Mouse (Mus musculus) thymus, postnatal 25 days (tissue): ENCODE measurements at regions not wholly inside any gene's neighbourhood (a gene's known extent, or its start where the extent isn't known, plus 50 kb on each side); places are given as distances from the start of the nearest gene placed in this dataset.

ENCODE experiments used
- DNase-seq: peaks from one replicate; pipeline ENCODE4 v3.0.0; 2022

DNA sequence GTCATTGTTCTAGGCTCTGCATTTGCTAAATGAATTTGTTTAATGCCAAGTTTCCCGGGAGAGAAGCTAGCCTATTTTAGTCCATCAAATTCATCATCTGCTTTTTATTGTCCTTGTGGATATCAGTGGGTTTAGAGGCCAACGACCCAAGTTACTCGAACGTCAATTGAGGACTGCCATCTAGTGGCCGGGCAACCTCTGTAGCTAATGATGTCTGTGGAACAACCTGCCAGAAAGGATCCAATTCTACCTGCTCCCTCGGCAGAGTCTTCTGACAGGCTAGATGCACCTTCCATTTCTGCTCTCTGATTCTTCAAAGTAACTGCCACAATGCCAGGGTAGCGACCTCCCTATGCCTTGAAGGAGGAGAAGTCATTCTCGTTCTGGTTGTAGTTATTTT lies 232.1 kb upstream of the Cxcr4 start:
- peak; percentile 87 for DNase-seq

DNA sequence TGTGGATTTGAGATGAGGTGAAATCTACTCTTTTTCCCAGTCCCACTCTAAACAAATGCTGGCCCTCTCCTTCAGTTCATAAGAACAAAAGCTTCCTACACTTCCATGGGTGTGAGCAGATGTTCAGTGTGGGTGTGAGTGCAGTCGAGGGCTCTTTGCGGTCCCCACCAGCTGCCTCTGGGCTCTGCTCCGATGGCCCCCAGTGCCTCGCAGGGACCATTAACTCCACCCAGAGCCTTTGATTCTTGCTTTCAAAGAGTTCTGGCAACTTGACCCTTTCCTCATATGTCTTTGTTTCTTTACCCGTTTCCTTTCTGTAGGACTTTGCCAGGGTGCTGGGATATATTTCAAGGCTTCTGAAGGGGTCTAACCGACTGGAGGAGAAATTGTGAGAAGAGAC lies 229.9 kb upstream of the Cxcr4 start:
- no peak for DNase-seq

DNA sequence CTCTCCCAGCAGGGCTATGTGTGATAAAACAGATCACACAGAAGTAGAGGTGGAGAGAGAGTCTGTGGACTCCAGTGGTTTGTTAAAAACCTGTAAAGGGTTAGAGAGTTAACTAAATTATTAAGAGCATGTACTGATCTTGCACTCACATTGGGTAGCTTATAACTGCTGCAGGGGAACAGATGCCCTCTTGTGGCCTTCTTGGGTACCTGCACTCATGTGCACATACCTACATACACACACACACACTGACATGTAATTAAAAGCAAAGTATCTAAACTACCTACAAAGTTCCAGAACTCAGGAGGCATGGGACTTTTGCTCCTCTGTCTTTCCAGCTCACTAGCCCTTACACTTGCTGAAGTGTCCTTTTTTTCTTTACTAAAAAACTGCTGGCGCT lies 228.4 kb upstream of the Cxcr4 start:
- DNase-seq, result no peak

DNA sequence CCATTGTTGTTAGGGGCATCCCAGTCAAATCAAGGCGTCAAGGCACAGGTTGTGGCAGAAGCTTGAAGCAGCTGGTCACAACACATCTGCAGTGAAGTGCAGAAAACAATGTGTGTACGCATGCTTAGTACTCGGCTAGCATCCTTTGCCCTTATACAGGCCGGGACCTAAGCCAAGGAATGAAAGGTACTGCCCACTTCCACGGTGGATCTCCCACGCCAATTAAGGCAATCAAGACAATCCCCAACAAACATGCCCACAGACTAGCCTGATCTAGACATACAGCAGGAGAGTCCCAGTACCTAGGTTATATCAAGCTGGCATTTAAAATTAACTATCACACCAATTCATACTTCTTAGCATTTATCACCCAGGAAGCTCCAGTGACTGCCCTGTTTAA lies 227.5 kb upstream of the Cxcr4 start:
- no peak for DNase-seq

DNA sequence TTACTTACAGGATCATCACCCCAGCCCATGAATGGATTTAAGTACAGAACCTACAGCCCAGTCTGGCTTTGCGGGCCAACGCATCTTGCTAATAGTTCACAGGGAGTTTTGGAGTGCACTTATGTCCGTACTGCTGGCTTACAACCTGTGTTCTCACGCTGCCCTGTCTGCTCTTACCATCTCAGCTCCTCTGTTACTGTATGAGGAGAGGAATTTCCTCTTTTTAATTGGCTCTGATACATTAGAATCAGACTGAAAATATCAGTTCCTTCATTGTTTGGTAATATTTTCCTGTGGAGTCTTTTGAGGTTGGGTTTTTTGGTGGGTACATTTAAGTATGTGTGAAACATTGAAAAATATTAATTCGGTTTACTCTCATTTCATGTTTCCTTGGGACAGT lies 221.3 kb upstream of the Cxcr4 start:
- no peak for DNase-seq

DNA sequence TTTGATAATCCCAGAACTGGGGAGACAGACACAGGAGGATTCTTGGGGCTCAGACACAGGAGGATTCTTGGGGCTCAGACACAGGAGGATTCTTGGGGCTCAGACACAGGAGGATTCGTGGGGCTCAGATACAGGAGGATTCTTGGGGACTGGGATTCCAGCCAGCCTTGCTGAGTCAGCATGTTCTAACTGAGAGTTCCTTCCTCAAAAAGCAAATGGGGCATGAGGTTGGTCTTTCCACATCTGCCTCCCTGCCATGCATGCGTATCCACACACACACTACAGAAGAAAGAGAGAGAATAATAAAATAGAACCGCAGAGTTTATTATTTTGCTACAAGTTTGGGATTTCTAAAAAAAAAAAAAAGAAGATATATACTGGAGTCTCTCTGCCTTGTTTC lies 218.8 kb upstream of the Cxcr4 start:
- DNase-seq, result no peak

DNA sequence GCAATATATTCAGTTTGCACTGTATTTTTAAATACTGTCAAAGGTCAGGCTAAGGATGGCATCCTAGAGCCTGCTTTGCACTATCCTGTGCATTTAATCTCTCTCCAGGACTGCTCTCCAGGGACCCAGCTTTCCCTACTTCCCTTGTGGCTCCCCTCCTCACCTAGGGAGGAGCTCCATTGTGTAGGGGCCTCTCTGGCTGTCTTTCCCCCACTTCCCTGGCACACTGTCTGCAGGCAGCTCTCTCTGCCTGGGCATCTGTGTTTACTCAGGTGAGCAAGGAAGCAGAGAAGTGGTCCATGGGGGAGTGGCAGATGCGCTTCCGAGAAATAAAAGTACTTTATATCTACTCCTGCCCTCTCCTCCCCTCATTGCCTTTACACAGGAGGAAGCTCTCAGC lies 218.0 kb upstream of the Cxcr4 start:
- DNase-seq, result no peak

DNA sequence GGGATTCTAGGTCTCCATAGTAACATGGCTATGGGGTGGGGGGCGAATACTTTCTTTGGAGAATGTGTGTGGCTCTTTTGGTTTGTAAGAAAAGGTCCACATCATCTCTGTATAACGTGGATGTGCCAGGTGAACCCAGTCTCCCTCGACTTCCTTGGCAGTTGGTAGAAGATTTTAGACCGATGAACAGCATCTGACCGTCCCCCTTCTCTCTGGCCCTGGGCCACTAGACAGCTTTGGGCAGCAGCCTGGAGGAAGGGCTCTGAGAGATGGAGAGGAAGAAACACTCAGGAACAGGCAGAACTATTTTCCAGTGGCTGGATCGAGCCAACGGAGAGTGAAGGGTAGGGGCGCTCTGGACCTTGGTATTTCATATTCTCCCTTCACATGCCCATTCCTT lies 217.5 kb upstream of the Cxcr4 start:
- no peak for DNase-seq

DNA sequence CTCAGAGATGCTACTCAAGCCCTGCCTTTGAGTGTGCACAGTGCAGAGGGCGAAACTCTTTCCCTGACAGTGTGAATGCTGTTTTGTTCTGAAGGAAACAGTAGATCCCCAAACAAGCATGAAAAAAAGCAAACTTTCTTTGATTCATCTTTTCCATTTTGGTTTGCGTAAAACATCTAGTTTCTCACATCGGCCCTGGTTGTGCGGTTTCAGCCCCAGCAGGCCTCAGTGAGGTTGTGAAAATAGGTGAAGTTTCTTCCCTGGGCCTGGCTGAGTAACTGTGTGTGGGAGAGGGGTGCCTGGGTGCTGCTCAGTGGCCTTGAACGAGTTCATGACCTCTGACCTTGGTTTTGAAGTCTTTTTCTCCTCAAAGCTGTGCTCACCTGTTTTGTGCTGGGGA lies 216.5 kb upstream of the Cxcr4 start:
- DNase-seq, result no peak

DNA sequence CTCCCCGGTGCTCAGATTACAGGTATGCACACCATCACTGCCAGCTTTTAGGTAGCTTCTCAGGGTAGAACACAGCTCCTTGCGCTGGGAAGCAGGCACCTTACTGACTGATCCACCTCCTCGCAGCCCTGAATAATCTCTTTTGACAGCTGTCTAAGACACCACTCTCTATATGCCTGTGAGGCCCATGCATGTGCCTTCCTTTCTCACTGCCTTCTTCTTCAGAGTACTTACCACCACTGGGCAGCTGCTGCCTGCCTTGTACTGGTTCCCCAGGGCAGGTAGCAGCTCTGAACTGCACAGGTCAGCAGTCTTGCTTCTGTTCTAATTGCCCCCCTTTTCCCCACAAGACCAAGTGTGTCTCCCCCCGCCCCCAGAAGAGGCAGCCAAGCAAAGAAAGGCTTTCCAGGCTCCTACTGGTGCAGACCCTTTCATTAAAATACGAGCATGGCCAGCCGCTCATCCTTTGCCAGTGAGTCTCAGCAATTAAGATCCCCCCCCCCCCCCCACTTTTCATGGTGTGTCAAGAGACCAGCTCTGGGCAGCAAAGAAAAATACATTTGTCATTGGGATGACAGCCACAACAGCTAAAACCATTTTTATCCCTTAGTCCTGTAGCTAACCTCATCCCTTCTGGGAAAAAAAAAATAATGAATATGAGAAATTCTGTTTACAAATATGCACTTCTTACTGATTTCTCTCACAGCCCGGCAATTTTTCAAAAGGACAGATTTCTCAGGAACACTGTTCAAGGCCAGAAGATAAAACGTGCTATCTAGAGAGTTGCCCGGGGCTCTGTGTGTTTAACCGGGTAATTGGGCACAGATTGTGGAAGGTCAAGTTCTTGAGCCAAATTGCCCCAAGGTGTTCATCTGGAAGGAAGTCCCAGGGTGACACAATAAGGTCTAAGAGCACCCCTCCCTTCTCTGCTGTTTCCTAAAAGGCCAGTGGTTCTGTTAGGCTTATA lies 213.9 kb upstream of the Cxcr4 start:
- DNase-seq, result no peak

DNA sequence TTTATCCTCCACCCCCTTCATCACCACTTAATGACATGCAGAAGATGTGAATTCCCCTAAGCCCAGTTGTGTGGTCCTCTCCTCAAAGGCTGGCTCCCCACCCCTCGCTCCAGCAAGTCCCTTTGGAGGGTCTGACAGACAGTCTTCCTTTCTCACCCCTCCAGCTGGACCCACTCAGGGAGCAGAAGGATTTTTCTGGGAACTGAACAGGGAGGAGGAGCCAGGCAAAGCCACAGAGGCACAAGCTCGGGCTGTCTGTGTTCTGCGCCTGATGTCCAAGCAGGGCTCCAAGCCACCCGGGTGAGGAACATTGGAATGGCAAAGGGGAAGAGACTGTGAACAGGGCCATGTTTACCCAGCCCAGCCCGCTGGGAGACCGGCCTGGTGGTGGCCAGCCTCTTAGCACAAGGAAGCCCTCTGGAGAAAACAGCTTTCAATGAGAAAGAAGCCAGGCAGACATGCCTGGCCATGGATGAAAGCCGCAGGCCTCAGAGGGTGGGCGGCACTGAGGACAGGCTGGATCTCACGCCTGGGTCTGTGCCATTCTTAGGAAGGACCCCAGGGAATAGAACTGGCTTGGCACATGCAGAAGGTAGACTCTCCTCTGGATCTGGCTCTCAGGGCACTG lies 211.5 kb upstream of the Cxcr4 start:
- DNase-seq, result no peak

DNA sequence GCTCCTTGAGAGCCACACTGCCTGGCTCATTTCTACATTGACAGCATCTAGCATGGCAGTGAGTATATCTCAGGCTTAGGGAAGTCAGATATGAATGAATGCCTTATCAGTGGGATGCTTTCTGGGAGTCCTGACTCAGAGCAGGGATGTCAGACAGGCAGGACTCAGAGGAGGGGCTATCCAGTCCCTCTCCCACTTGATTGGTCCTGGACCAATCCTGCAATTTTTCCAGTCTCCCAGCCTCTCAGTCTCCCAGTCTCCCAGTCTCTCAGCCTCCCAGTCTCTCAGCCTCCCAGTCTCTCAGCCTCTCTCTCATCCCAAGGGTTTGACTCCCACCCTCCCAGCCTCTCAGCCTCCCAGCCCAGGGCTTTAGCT lies 211.0 kb upstream of the Cxcr4 start:
- DNase-seq, result no peak

DNA sequence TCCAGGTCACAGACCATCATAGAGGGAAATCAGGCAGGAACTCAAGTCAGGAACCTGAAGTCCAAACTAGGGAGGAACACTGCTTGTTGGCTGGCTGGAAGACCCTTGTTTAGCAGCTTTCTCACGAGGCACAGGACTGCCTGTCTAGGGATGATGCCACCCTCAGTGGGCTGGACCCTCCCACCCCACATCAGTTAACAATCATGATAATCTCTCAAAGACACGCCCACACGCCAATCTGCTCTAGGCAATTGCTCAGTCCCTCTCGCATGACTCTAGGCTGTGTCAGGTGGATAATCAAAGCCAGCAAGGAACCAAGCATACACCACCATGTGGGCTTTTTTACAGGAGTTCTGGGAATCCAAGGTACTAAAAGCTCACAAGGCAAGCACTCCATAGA lies 206.6 kb upstream of the Cxcr4 start:
- no peak for DNase-seq

DNA sequence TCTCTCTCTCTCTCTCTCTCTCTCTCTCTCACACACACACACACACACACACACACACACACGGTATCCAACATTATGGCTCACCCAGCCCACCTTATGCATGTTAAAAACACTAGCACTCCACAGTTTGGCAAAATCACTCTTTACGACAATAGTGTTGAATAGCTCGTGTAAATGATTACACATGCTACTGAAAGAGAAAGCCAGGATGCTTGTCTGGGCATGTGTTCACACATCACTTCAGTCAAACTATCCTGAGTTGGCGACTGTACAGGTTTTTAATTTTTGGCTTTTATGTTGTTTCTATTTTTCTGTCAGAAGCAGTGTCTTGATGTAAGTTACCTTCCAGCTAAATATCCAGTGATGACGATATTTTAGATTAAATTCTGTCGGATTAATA lies 203.6 kb upstream of the Cxcr4 start:
- DNase-seq, result no peak

DNA sequence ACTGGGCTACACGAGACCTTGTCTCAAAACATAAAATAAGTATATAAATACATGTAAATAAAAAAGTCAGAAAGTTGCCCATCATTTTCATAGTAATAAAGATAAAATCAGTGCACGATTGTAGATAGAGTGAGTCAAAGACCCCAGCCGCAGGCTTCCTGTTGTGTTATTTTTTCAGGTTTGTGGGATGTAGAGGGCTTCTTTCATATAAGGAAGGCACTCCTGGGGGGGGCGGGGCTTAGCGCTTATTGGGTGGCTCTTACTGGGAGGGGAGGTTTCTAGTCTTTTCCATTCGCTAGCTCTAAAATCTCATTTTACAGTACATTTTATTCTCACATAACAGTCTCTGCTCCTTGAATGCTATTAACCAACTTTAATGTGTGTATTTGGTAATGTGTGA lies 198.8 kb upstream of the Cxcr4 start:
- DNase-seq, result peak; percentile 69

DNA sequence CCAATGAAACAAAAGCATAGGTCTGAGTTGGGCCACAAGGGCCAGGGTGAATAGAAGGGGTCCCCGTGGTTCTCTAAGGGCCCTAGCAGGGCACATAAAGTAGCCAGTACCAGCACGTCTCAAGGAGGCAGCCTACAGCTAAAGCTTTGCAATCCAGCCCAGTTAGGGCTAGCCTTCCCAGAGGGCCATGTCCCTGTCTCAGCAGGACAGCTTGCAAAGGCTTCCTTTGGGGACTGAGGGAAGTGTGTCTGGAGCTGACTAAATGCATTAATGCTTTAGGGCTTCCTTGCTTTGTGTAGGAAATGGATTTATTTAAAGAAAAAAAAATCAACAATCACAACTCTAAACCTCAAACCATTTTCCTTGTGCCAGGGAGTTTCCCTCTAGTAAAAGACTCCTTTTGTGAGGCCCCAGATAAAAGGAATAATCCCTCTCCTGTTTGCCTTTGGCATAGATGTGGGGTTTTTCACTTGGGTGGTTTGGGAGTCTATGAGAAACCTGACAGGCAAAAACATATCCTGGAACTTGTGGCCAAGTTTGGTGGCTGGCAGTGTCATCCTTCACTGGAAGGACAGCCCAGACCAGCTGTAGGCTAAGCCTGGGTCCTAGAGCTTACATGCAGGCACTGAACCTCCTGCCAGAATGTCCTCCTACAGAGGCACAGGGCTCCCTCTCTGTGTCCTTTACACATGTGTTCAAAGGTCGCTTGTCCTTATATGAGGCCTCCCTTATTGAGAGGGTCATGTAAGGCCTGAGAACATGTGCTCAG lies 197.7 kb upstream of the Cxcr4 start:
- DNase-seq, result no peak

DNA sequence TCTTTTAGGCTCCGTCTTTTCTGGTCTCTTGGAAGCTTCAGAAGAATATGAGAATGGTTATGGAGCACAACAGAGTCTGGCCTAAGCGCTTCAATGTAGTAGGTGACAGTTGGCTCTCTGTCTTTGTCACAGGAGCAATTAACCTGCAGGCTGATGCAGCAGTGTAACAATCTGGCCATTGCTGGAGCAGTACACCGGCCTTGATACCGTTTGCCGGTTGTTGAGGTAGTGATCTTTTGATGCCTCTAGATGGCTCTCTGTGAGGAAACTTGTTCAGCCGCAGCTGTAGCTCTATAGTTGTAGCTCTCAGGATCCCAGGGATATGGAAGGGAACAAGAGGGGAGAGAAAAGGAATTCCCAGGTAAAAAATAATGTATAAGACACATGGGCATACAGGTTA lies 196.1 kb upstream of the Cxcr4 start:
- DNase-seq, result no peak

DNA sequence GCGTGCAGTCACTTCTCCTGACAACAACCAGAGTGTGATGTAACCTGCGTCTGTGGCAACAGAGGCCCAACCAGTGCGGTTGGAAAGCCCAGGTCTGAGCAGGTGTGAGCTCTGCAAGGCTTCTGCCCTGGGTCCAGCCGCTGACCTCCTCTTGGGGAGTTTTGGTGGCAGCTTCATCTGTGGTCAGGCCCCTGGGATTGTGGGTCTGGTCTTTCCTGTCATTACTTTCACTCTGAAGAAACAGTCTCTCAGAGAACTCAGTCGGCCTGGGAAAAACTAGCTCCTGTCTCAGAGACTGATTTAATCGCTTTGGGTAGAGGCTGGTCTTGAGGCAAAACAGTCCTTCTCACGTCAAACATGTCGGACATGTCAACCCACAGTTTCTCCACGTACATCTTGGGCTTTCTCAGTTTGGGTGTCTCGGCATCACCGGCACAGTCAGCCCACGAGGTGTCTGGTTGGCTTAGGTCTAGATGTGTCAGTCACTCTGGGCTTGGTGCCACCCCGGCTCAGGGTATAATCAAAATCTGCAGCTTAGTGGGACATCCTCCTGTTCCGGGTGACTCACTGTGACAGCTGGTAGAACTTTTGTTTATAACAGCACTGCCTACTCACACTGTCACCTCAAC lies 195.0 kb upstream of the Cxcr4 start:
- DNase-seq, result peak; percentile 58

DNA sequence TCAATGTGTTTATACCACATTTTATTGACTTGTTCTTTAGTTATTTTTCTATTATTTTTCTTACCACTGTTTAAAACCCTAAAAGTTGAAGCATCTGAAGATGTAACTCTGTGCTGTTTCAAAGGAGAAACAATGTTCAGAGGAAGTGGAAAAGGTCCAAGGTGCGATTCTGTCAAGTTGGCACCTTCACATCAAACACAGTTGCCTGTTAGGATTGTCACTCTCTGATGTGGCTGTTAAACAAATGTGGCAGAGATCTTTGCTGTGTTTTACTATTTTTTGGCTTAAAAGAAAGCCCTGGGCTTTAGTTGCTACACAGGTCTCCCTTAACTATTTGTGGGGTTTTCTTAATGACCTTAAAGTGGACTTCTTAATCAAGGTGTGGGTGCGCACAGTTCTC lies 190.2 kb upstream of the Cxcr4 start:
- no peak for DNase-seq

DNA sequence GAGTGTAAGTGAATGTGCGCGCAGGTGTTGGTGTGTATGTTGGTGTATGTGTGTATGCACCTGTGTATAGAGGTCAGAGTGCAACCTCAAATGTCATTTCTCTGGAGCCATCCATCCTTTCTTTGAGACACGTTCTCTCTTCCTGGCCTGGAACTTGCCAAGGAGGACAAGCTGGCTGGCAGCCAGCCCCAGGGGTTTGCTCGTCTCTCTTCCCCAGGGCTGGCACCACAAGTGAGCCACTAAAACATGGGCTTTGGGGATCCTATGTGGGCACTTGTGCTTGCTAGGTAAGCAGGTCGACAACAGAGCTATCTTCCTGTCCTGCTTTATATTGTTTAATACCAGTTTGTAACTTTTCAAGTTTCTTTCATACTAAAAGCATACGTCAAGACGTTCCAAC lies 189.8 kb upstream of the Cxcr4 start:
- no peak for DNase-seq

DNA sequence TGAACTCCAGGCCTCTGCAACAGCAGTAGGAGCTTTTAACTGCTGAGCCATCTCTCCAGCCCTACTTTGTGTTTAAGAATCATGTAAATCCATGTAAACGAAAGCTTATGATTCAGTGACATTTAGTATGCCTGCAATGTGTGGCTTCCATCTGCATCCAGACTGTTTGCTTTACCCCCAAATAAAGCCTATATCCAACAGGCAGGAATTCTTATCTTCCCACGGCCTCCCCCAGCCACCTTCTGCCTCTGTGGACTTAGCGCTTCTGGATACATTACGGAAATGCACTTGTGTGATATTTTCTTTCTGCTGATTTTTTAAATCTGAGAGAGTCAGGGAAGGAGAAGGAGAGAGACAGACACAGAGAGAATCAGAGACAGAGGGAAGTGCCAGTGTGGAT lies 189.2 kb upstream of the Cxcr4 start:
- DNase-seq, result no peak

DNA sequence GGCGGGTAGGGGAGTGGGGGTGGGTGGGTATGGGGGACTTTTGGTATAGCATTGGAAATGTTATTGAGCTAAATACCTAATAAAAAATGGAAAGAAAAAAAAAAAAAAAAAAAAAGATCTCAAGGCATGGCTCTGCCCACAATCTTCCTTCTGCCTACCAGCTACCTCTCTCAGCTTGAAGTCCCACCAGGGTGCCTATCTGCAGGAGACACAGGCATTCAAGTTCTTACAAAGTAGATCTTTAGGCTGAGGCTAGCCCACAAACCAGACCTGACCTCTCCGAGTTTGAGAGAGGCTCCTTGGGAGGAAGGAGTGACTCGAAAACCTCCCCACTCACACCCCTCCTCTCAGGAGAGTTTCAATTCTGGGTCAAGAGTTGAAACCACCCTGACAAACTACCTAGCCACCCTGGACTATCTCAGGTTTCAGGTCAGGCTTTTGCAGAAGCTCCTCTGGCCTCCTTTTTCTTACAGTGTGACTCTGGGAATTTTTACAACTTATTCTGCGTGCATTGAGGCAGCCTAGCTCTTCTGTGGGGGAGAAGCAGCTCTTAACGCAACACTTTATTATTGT lies 187.6 kb upstream of the Cxcr4 start:
- DNase-seq, result no peak

DNA sequence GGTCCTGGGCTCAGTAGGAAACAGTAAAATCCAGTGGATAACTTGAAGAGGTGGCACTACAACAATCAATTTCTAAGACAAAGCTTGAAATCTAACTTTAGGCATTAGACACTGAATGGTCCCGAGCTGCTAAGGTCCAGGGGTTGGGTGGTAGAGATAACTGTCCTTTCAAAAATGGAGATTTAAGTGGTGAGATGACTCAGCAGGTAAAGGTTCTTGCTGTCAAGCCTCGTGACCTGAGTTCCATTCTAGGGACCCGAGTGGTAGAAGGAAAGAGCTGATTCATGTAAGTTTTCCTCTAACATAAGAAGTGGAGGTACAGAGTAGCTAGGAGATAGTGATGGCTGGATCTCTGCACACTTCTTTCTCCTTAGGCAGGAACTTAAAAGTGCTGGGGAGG lies 180.3 kb upstream of the Cxcr4 start:
- DNase-seq, result no peak
